Mouse (Mus musculus): ENCODE results near the gene Gm17364.
"Not testable (repeated sequence)": the region's sequence is repeated elsewhere in the genome, so short reads cannot be mapped to it uniquely, and the experiment has no call there.

GRCm38 (mm10) chr13:41251232-41251631 is 22.5 kb downstream of the Gm17364 start:
- TF ChIP-seq CTCF, EP300 (IDR thresholded peaks at IDR 0.05; ENCODE audit: low read depth): not testable (repeated sequence)

All from heart, postnatal 0 days (tissue).